Mouse (Mus musculus) C2C12 (cell line): ENCODE data around the gene Atp2b2.

Experiments used
- CEBPB ChIP-seq: IDR thresholded peaks from one replicate; pipeline ENCODE4 v1.6.1; 2011; ENCODE audit warnings: low read depth, mild to moderate bottlenecking, control low read depth, moderate library complexity
- MYOG ChIP-seq: IDR thresholded peaks from one replicate; pipeline ENCODE4 v1.6.1; 2011; ENCODE audit not compliant: control insufficient read depth, insufficient read length; ENCODE audit errors: extremely low read depth
- USF1 ChIP-seq: IDR thresholded peaks from one replicate; pipeline ENCODE4 v1.6.1; 2011; ENCODE audit warnings: low read depth, mild to moderate bottlenecking, control low read depth, moderate library complexity

DNA sequence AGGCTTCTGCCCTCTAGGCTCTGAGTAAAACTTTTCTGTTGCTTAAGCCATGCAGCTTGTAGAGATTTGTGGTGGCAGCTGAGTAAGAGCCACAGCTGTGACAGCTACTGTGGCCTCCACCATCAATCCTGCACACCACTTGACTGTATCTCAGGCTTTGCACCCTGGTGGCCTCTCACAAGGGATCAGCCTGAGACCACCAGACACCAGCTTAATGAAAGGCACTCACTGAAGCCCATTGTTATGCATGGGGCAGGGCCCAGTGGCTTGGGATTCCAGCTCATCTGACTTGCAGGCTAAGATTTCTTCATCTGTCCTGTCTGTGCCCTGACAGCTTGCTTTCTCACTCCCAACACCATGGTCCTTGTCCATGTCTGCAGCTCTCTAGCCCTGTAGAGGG lies 155.5 kb downstream of the Atp2b2 start:
- no peak for TF ChIP-seq USF1
- no peak for TF ChIP-seq MYOG
- no peak for TF ChIP-seq CEBPB
